Mouse (Mus musculus) regulatory T cell (primary cell): ENCODE data around the gene Cbx7.

ENCODE experiments used
- in situ Hi-C: fragments of 300-600 bp; cut with MboI, MseI; formaldehyde crosslinking; loops from one replicate; pipeline ENCODE4 v1.15.1; 2025; ENCODE audit warnings: high pct_unique_total_duplicates

Cbx7 gene

DNA sequence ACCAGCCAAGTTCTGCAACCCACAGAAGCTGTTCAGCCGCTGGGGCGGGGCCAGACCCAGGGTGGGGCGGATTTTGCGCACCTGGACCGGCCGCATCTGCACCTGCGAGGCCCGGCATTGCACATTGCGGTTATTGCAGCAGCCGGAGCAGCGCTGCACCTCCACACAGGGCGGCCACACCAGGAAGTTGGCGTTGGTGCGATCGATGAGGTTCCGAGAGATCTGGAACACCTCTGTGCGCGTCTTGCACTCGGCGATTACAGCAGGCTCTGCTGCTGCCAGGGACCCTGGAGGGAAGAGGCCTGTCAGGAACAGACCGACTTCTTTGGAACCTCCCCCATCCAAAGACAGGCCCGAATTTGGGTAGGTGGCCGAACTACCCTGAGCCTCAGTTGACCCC is 30.7 kb upstream of the Cbx7 start:
- in situ Hi-C loops = no loop called here

- in situ Hi-C loops = no loop called here
These were observed 29.8 kb upstream of the Cbx7 start for GRCm38 (mm10) chr15:80000694-80001093.

- in situ Hi-C loops = no loop called here
These were observed 27.1 kb upstream of the Cbx7 start for GRCm38 (mm10) chr15:79997988-79998387.

- in situ Hi-C loops = no loop called here
These were observed 25.9 kb upstream of the Cbx7 start for GRCm38 (mm10) chr15:79996781-79997180.

- in situ Hi-C loops = no loop called here
These were observed 24.6 kb upstream of the Cbx7 start for GRCm38 (mm10) chr15:79995552-79995951.

- in situ Hi-C loops = loop anchor here (5.0 kb wide), 1 partner anchor 42 kb away; no protein-coding TSS in a partner anchor
These were observed 23.6 kb upstream of the Cbx7 start for GRCm38 (mm10) chr15:79994566-79994965.

DNA sequence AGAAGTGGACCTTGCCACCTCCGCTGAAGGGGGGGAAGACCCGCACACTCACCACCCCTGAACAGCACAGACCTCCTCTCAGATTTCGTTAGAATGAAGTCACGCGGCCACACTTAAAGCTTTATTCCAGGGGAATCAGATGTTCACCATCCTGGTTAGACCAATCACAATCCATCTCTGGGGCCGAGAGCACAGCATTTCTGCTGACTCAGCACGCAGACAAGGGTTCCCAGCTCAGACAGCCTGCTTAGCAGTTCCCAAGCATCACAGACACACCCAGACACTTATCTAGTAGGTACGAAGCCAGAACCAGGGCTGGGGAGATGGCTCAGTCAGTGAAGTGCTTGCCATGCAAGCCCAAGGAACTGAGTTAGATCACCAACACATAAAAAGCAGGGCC is 15.3 kb upstream of the Cbx7 start:
- in situ Hi-C loops = no loop called here

DNA sequence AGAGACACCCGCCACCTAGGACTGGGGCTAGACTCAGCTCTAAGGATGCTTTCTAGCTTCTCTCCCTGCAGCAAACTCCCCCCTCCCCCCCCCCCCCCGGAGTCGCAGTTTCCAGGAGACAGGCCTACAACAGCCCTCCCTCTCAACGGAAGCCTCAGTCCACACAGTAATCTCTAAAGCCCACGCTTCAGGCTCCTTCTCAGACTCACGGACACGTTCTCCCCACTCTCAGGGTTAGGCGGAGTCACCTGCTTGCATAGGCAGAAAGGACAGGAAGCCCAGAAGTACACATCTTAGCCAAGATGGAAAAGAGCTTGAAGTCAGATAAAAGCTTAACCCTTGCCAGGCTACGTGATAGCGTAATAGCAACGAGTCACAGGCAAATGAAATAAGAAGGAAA is 14.6 kb upstream of the Cbx7 start:
- in situ Hi-C loops = no loop called here

- in situ Hi-C loops = no loop called here
These were observed 13.2 kb upstream of the Cbx7 start for GRCm38 (mm10) chr15:79984152-79984551.

- in situ Hi-C loops = no loop called here
These were observed 9.8 kb upstream of the Cbx7 start for GRCm38 (mm10) chr15:79980716-79981115.

- in situ Hi-C loops = no loop called here
These were observed 1.3 kb upstream of the Cbx7 start for GRCm38 (mm10) chr15:79972186-79972585.

GRCm38 (mm10) chr15:79970491-79970890 is 428 bp downstream of the Cbx7 start:
- in situ Hi-C loops = no loop called here

- in situ Hi-C loops = no loop called here
These were observed 3.6 kb downstream of the Cbx7 start for GRCm38 (mm10) chr15:79967346-79967745.

DNA sequence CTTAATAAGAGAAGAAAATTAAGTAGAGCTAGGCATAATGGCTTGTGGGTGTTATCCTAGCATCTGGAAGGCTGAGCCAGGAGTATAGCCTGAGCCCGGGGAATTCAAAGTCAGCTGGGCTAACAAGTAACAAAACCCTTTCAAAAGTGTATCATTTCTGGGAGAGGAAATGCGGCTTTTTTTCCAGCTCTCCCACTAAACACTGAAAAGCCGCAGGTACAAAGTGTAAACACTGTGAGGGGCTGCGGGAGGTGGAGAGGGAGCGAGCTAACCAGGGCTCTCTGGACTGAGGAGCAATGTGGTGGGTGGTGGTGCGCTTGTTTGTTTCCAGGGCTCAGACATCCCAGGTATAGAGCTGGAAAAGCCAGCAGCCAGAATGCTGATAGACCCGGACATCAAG is 6.5 kb downstream of the Cbx7 start:
- in situ Hi-C loops = no loop called here

DNA sequence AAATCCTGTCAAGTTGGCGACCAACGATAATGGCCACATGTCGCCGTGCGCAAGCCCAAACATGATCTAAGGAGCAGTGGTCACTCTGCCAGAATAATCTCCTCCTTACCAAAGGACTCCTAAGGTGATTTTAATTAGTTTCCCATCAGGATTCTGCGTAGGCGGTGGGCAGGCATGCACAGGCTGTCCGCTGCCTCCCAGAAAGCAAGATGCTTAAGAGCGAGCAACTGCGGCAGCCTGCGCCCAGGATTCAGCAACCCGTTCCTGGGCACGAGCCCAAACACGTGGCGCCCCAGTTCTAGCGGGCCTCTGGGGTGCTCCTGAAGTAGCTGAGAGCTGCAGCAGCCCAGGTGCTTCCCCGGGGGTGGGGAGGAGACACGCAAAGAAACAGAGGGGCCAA is 8.3 kb downstream of the Cbx7 start:
- in situ Hi-C loops = no loop called here

- in situ Hi-C loops = no loop called here
These were observed 9.5 kb downstream of the Cbx7 start for GRCm38 (mm10) chr15:79961366-79961921.

DNA sequence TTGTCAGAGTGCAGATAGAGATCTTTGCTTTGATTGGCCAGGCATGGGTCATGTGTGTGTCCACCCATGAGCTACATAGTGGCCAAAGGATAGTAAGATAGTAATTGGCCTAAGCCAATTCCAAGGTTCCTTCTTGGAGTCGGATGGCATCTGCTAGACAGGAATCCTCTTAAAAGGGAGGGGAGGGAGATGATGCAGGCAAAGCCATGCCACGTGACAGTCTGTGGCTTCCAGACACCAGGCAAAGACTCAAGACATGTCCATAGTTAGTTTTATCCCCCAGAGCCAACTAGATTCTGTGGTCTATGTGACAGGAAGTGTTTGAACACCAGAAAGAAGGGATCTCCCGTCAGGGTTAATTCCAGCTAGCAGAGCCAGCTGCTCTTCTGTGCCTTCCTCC is 12.5 kb downstream of the Cbx7 start:
- in situ Hi-C loops = no loop called here

GRCm38 (mm10) chr15:79956559-79956958 is 14.4 kb downstream of the Cbx7 start:
- in situ Hi-C loops = no loop called here

DNA sequence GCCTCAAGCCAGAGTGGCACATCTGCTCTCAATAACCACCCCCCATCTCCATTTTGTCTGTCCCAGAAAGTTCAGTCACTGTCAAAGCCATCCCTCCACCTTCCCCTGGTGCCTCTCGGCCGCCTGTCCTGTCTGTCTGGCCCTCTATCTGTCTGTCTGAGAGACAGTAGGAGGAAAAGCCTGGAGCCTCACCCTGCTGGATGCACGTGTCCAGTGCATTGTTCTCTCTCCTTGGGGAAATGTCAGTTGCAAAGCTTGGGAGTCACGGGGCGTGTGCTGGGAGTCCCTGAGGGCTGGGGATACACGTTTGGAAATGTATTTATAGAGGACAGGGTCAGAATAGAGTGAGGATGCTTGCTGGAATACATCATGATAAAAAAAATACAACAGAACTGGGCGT is 17.4 kb downstream of the Cbx7 start:
- in situ Hi-C loops = loop anchor here (5.0 kb wide), 1 partner anchor 39 kb away; no protein-coding TSS in a partner anchor

- in situ Hi-C loops = loop anchor here (5.0 kb wide), 1 partner anchor 40 kb away; no protein-coding TSS in a partner anchor
These were observed 18.3 kb downstream of the Cbx7 start for GRCm38 (mm10) chr15:79952504-79953231.

- in situ Hi-C loops = loop anchor here (5.0 kb wide), 1 partner anchor 40 kb away; no protein-coding TSS in a partner anchor
These were observed 19.0 kb downstream of the Cbx7 start for GRCm38 (mm10) chr15:79951730-79952503.

DNA sequence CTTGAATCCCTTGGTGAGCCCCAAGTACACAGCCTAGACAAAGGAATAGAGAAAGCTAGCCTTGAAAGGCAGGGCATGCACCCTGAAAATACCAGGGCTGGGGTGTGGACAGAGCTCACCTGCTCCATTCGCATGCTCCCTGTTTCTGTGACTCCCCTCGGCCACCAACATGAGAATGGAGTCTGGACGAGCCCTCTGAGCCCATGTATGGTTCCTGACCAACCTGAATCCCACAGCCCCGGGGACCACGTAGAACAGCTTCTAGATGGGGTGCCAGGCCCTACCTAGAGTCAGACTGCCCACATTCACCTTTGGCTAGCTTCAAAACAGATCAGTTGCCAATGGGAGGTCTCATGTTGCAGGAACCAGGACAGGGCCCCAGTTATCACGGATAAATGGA is 19.7 kb downstream of the Cbx7 start:
- in situ Hi-C loops = loop anchor here (5.0 kb wide), 1 partner anchor 41 kb away; no protein-coding TSS in a partner anchor
